Mouse (Mus musculus) adipose tissue, adult 10 weeks (tissue): ENCODE data around the gene Gpkow. TPM values are rescaled to one million over a fixed set of nuclear protein-coding genes. Genes with fewer than 3 reads are reported as not detected.

Experiments
- polyA plus RNA-seq: library from polyadenylated mRNA; stranded (reverse); fragments of 350-450 nt; fragmentation: Illumina TruSeq; extraction: RNeasy Lipid Tissue Mini Kit (QIAGEN cat#74804); gene quantifications from one replicate; pipeline ENCODE4 v1.2.3, GENCODE M21; 2014; ENCODE audit warnings: low read depth, low replicate concordance

The Gpkow gene
- 26.6 TPM for polyA plus RNA-seq

GRCm38 (mm10) chrX:7696954-7697381, at the start of gene Gpkow:
TSS of gene Gpkow (plus strand) at chrX:7697131.

GRCm38 (mm10) chrX:7657221-7657639, 39.7 kb upstream of the Gpkow start, which contains the start of gene Prickle3:
TSS of gene Prickle3 (plus strand) at chrX:7657260.

GRCm38 (mm10) chrX:7670921-7671623, 25.9 kb upstream of the Gpkow start, which contains the start of gene Plp2:
TSS of gene Plp2 (minus strand) at chrX:7671390.

GRCm38 (mm10) chrX:7680864-7681263, 16.1 kb upstream of the Gpkow start, which contains the start of gene Magix:
TSS of gene Magix (minus strand) at chrX:7681251.

GRCm38 (mm10) chrX:7714135-7714899, 17.4 kb downstream of the Gpkow start, which contains the start of gene Wdr45:
TSS of gene Wdr45 (plus strand) at chrX:7714333.

GRCm38 (mm10) chrX:7721514-7722281, 24.8 kb downstream of the Gpkow start, which contains the start of gene Gm45208:
TSS of gene Gm45208 (plus strand) at chrX:7722245.

GRCm38 (mm10) chrX:7728215-7728921, 31.4 kb downstream of the Gpkow start, which contains the start of gene Praf2:
TSS of gene Praf2 (plus strand) at chrX:7728439.

GRCm38 (mm10) chrX:7750432-7751116, 53.6 kb downstream of the Gpkow start, which contains the start of gene Ccdc120:
TSS of gene Ccdc120 (minus strand) at chrX:7750905.

Other genes starting within 250 kb of the Gpkow start
- gene Foxp3, start 123.5 kb upstream of the Gpkow start, polyA plus RNA-seq = 0.14 TPM
- 2.2 TPM for gene Ppp1r3f, start 122.8 kb upstream of the Gpkow start, polyA plus RNA-seq
- 11.3 TPM for gene Ccdc22, start 91.6 kb upstream of the Gpkow start, polyA plus RNA-seq
- gene Cacna1f, start 90.0 kb upstream of the Gpkow start, polyA plus RNA-seq = not detected
- 4.7 TPM for gene Syp, start 58.7 kb upstream of the Gpkow start, polyA plus RNA-seq
- 19.2 TPM for gene Prickle3, start 39.9 kb upstream of the Gpkow start, polyA plus RNA-seq
- gene Plp2, start 25.7 kb upstream of the Gpkow start, polyA plus RNA-seq = 262 TPM
- gene Magix, start 15.9 kb upstream of the Gpkow start, polyA plus RNA-seq = 3.4 TPM
- gene Wdr45, start 17.2 kb downstream of the Gpkow start, polyA plus RNA-seq = 59.6 TPM
- not detected for gene Gm45208, start 25.1 kb downstream of the Gpkow start, polyA plus RNA-seq
- gene Praf2, start 31.3 kb downstream of the Gpkow start, polyA plus RNA-seq = 12.3 TPM
- 18.1 TPM for gene Ccdc120, start 53.8 kb downstream of the Gpkow start, polyA plus RNA-seq
- 70.2 TPM for gene Tfe3, start 65.4 kb downstream of the Gpkow start, polyA plus RNA-seq
- gene Gripap1, start 92.6 kb downstream of the Gpkow start, polyA plus RNA-seq = 44.2 TPM
- gene Kcnd1, start 125.2 kb downstream of the Gpkow start, polyA plus RNA-seq = 6.5 TPM
- gene Otud5, start 144.2 kb downstream of the Gpkow start, polyA plus RNA-seq = 83.1 TPM
- 12.6 TPM for gene Pim2, start 181.1 kb downstream of the Gpkow start, polyA plus RNA-seq
- gene Slc35a2, start 186.9 kb downstream of the Gpkow start, polyA plus RNA-seq = 32.2 TPM
- 57.6 TPM for gene Pqbp1, start 202.1 kb downstream of the Gpkow start, polyA plus RNA-seq
- gene Timm17b, start 202.2 kb downstream of the Gpkow start, polyA plus RNA-seq = 38.1 TPM
- not detected for gene Gm10491, start 210.7 kb downstream of the Gpkow start, polyA plus RNA-seq
- gene Gm10490, start 212.4 kb downstream of the Gpkow start, polyA plus RNA-seq = not detected
- 0.57 TPM for gene Pcsk1n, start 222.7 kb downstream of the Gpkow start, polyA plus RNA-seq
- not detected for gene Eras, start 231.5 kb downstream of the Gpkow start, polyA plus RNA-seq